Mouse (Mus musculus): ENCODE results near the gene Acer3. TPM values are rescaled to one million over a fixed set of nuclear protein-coding genes. Genes with fewer than 3 reads are reported as not detected.

Acer3 gene
- polyA plus RNA-seq (2012; rRNA removed): 9.3 and 17.9 TPM in 2 replicates

GRCm38 (mm10) chr7:98321083-98321482, at the start of gene Acer3:
Gene Acer3 (minus strand): TSS chr7:98321208.

GRCm38 (mm10) chr7:98361063-98361652, 40.1 kb upstream of the Acer3 start, which contains the start of gene Tsku:
Gene Tsku (minus strand): TSS chr7:98361328.

DNA sequence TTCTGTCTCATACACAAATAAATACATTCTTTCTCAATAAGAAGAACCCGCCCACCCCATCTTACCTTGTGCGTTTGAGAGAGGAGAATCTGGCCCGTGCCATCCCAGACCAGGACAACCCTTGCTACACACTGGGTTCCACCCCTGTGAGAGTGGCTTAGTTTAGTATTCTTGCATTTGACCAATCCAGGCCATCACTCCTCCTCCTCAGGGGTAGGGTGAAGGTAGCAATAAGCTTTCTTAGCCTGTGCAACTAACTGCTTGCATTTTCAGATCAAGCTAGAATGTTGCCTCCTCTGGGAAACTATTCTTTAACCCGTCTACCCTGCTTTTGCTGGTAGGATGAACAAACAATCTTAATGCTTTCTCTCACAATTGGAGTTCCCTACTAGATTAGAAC, 121.6 kb downstream of the Acer3 start, which contains the start of gene B3gnt6:
B3gnt6 (minus strand) TSS at position 101 of the 400 bp plus-strand sequence.

DNA sequence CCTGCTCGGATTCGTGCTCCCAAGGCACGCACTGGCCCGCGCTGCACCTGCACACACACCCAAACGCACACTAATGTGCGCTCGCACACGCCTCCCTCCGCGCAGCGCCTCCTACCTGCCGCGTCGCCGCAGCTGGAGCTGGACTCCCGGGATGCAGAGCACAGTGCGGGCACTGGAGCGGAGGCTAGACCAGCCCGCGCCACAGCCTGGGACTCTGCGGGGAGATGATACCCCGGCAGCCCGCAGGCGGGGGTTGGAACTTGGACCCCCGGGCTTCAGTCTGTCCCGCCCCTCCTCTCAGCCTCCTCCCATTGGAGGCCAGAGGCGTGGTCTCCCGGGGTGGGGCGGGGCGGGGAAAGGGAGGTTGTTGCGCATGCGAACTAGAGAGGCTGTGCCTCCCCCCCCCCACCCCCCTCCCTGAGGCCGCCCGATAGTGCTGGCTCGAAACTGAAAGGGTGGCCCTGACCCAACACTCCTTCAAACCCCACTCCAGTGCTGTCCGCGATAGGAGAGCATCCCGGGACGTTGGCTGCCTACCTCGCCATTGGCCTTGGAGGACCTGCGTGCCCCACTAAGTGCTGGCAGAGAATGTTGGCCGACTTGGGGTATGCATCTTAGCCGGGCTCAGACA, 143.0 kb downstream of the Acer3 start, which contains the start of gene Capn5:
Capn5 (minus strand) TSS at position 346 of the 631 bp plus-strand sequence.

Other genes starting within 250 kb of the Acer3 start
- gene Myo7a, start 201.7 kb downstream of the Acer3 start, polyA plus RNA-seq (2012; rRNA removed): 13.7 and 21.4 TPM in 2 replicates
- gene Omp, start 175.7 kb downstream of the Acer3 start, polyA plus RNA-seq (2012; rRNA removed): 0.27 and 0.38 TPM in 2 replicates
- 6.6 and 8.5 TPM in 2 replicates for gene Capn5, start 142.9 kb downstream of the Acer3 start, polyA plus RNA-seq (2012; rRNA removed)
- 0.06 and 0.10 TPM in 2 replicates for gene B3gnt6, start 121.7 kb downstream of the Acer3 start, polyA plus RNA-seq (2012; rRNA removed)
- gene Tsku, start 40.1 kb upstream of the Acer3 start, polyA plus RNA-seq (2012; rRNA removed): 7.1 and 16.4 TPM in 2 replicates
- gene Gucy2d, start 119.2 kb upstream of the Acer3 start, polyA plus RNA-seq (2012; rRNA removed): not detected in 2 replicates
- 3.4 and 5.6 TPM in 2 replicates for gene Lrrc32, start 168.1 kb upstream of the Acer3 start, polyA plus RNA-seq (2012; rRNA removed)

All from central nervous system, embryonic 11.5 days (tissue).